Mouse (Mus musculus): ENCODE data around the gene Mfap4.

The Mfap4 gene

GRCm38 (mm10) chr11:61470880-61471279 lies 14.4 kb upstream of the Mfap4 start:
- Histone ChIP-seq H3K36me3 (ENCODE audit: control insufficient read depth, insufficient read depth, low read length, poor library complexity, severe bottlenecking) (no peaks in the 10 kb centered on the region), H3K27me3 (ENCODE audit: control insufficient read depth, insufficient read depth, low read length, poor library complexity, severe bottlenecking) (no peaks in the 10 kb centered on the region)
- DNase-seq (ENCODE audit: low read depth, low spot score) = no peak

DNA sequence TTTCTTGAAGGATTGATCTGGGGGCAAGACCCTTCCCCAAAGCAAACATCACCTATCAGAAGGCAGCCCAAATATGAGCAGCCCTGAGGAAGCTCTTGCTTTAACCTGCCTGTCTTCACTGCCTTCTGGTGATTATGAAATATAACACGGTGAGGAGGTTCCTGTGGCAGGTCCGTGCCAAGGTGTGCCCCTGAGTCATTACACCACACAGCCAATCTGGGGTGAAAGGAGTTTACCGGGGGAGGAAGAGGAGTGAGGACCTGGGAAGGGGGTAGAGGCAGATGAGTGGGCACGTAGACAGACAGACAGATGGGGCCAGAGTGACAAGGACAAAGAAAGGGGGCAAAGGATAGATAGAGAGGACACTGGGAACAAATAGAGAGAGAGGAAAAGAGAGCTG lies 11.6 kb upstream of the Mfap4 start:
- no peaks in the 10 kb centered on the region for H3K27me3 ChIP-seq (ENCODE audit: control insufficient read depth, insufficient read depth, low read length, poor library complexity, severe bottlenecking)
- no peak for DNase-seq (ENCODE audit: low read depth, low spot score)

GRCm38 (mm10) chr11:61476786-61477382 lies 8.3 kb upstream of the Mfap4 start:
- H3K27me3 ChIP-seq (ENCODE audit: control insufficient read depth, insufficient read depth, low read length, poor library complexity, severe bottlenecking) = no peaks in the 10 kb centered on the region
- no peak for DNase-seq (ENCODE audit: low read depth, low spot score)
- H3K36me3 ChIP-seq (ENCODE audit: control insufficient read depth, insufficient read depth, low read length, poor library complexity, severe bottlenecking) = no peaks in the 10 kb centered on the region

More for the DNA sequence above, 11.6 kb upstream of the Mfap4 start:
- H3K36me3 ChIP-seq (ENCODE audit: control insufficient read depth, insufficient read depth, low read length, poor library complexity, severe bottlenecking) = no peaks in the 10 kb centered on the region

- no peak for DNase-seq (ENCODE audit: low read depth, low spot score)
- H3K36me3 ChIP-seq (ENCODE audit: control insufficient read depth, insufficient read depth, low read length, poor library complexity, severe bottlenecking) = no peaks in the 10 kb centered on the region
- no peaks in the 10 kb centered on the region for H3K27me3 ChIP-seq (ENCODE audit: control insufficient read depth, insufficient read depth, low read length, poor library complexity, severe bottlenecking)
Measured at GRCm38 (mm10) chr11:61477566-61478508, 7.4 kb upstream of the Mfap4 start.

- H3K36me3 ChIP-seq (ENCODE audit: control insufficient read depth, insufficient read depth, low read length, poor library complexity, severe bottlenecking) = no peaks in the 10 kb centered on the region
- no peak for DNase-seq (ENCODE audit: low read depth, low spot score)
- H3K27me3 ChIP-seq (ENCODE audit: control insufficient read depth, insufficient read depth, low read length, poor library complexity, severe bottlenecking) = no peaks in the 10 kb centered on the region
Measured at GRCm38 (mm10) chr11:61478788-61479187, 6.4 kb upstream of the Mfap4 start.

- Histone ChIP-seq H3K27me3 (ENCODE audit: control insufficient read depth, insufficient read depth, low read length, poor library complexity, severe bottlenecking) (no peaks in the 10 kb centered on the region), H3K36me3 (ENCODE audit: control insufficient read depth, insufficient read depth, low read length, poor library complexity, severe bottlenecking) (no peaks in the 10 kb centered on the region)
- DNase-seq (ENCODE audit: low read depth, low spot score) = no peak
Measured at GRCm38 (mm10) chr11:61481239-61482090, 3.8 kb upstream of the Mfap4 start.

DNA sequence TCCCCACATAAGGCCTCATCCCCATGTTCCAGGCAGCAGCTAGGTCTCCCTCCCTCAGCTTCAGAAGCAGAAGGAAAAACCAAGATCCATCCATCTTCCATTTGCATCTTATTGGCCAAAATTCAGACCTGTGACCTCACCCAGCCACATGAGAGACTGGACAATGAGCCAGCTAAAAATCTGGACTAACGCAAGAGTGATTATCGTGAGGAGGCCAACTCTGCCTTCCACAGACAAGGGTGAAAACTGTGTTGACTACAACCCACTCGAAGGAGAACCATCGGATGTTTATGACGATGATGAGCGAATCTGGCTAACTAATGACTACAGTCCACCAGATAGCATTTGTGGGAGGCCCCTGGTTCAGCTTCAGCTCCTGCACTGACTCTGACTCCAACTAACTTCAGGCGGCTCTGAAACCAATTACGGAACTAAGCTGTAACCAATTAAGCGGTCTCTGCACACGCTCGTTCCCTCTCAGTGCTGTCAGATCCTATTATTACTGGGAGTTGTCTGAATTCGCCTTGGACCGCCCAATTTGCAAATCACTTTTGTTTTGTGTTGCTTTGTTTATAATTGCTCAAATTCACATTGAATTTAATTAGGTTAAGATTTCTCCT lies 1.9 kb upstream of the Mfap4 start:
- no peak for DNase-seq (ENCODE audit: low read depth, low spot score)
- Histone ChIP-seq H3K27me3 (ENCODE audit: control insufficient read depth, insufficient read depth, low read length, poor library complexity, severe bottlenecking) (no peaks in the 10 kb centered on the region), H3K36me3 (ENCODE audit: control insufficient read depth, insufficient read depth, low read length, poor library complexity, severe bottlenecking) (no peaks in the 10 kb centered on the region)

DNA sequence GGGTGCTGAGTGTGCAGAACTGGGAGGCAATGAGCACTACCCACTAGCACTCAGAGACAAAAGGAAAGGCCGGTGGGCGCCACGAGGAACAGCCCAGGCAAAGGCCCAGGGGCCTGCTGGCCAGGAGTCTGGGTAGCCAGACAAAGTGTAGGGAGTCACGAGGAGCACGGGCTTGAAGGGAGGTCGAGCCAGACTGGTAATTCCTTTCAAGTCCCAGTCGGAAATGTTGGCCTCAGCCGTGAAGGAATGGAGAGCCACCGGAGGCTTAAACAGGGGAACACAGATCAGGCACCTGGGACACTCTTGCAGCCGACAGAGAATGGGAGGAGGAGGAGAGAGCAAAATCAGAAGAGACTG lies 997 bp upstream of the Mfap4 start:
- DNase-seq (ENCODE audit: low read depth, low spot score) = no peak
- no peaks in the 10 kb centered on the region; the same call in none of the 2 replicates for H3K36me3 ChIP-seq (ENCODE audit: control insufficient read depth, insufficient read depth, low read length, poor library complexity, severe bottlenecking)
- H3K27me3 ChIP-seq (ENCODE audit: control insufficient read depth, insufficient read depth, low read length, poor library complexity, severe bottlenecking) = no peaks in the 10 kb centered on the region

- DNase-seq (ENCODE audit: low read depth, low spot score) = no peak
- Histone ChIP-seq H3K27me3 (ENCODE audit: control insufficient read depth, insufficient read depth, low read length, poor library complexity, severe bottlenecking) (no peaks in the 10 kb centered on the region), H3K36me3 (ENCODE audit: control insufficient read depth, insufficient read depth, low read length, poor library complexity, severe bottlenecking) (no peaks in the 10 kb centered on the region; the same call in none of the 2 replicates)
Measured at GRCm38 (mm10) chr11:61485541-61486457, 568 bp downstream of the Mfap4 start.

DNA sequence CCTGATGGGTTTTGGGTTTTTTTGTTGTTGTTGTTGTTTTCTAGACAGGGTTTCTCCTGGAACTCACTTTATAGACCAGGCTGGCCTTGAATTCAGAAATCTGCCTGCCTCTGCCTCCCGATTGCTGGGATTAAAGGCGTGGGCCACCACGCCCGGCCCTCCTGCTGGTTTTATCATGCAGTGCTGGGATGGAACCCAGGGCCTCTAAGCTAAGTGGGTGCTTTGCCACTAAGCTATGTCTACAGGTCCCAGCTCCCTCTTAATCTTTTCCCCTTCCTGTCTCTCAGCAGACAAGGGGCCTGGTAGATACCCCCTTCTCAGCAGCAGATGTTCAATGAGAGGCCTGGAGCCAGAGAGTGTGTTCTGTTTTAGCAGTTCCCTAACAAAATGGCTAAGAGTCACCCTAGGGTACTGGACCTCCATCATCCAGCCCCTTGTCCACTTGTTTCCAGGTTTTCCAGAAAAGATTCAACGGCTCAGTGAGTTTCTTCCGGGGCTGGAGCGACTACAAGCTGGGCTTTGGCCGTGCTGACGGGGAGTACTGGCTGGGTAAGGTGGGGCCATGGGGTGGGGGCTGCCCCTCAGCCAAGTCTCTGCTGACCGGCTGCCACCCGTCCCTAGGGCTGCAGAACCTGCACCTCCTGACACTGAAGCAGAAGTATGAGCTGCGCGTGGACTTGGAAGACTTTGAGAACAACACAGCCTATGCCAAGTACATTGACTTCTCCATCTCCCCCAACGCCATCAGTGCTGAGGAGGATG lies 1.4 kb downstream of the Mfap4 start:
- no peak for DNase-seq (ENCODE audit: low read depth, low spot score)
- no peaks in the 10 kb centered on the region for H3K27me3 ChIP-seq (ENCODE audit: control insufficient read depth, insufficient read depth, low read length, poor library complexity, severe bottlenecking)
- H3K36me3 ChIP-seq (ENCODE audit: control insufficient read depth, insufficient read depth, low read length, poor library complexity, severe bottlenecking) = no peaks in the 10 kb centered on the region; the same call in none of the 2 replicates

GRCm38 (mm10) chr11:61487401-61487800 lies 2.2 kb downstream of the Mfap4 start:
- H3K36me3 ChIP-seq (ENCODE audit: control insufficient read depth, insufficient read depth, low read length, poor library complexity, severe bottlenecking) = no peaks in the 10 kb centered on the region; the same call in none of the 2 replicates
- no peaks in the 10 kb centered on the region for H3K27me3 ChIP-seq (ENCODE audit: control insufficient read depth, insufficient read depth, low read length, poor library complexity, severe bottlenecking)

DNA sequence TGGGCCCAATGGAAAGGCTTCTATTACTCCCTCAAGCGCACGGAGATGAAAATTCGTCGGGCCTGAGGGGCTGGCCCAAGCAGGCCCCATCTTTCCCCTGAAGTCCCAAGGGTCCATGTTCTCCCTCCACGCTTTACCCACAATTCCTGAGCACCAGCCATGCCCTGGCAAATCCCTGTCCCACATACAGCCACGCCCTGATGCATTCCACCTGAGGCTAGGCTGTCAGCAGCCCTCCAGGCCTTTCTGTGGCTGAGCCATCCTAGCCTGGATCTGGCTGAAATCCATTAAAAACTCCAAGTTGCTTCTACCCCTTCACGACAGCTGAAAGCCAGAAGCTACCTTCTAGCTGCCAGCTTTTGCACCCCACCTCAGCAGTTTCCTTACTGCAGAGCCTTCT lies 2.7 kb downstream of the Mfap4 start:
- no peak for DNase-seq (ENCODE audit: low read depth, low spot score)
- Histone ChIP-seq H3K36me3 (ENCODE audit: control insufficient read depth, insufficient read depth, low read length, poor library complexity, severe bottlenecking) (no peaks in the 10 kb centered on the region; the same call in none of the 2 replicates), H3K27me3 (ENCODE audit: control insufficient read depth, insufficient read depth, low read length, poor library complexity, severe bottlenecking) (no peaks in the 10 kb centered on the region)

More at GRCm38 (mm10) chr11:61487401-61487800, 2.2 kb downstream of the Mfap4 start:
- DNase-seq (ENCODE audit: low read depth, low spot score) = no peak

GRCm38 (mm10) chr11:61489085-61489484 lies 3.9 kb downstream of the Mfap4 start:
- DNase-seq (ENCODE audit: low read depth, low spot score) = no peak
- Histone ChIP-seq H3K27me3 (ENCODE audit: control insufficient read depth, insufficient read depth, low read length, poor library complexity, severe bottlenecking) (no peaks in the 10 kb centered on the region), H3K36me3 (ENCODE audit: control insufficient read depth, insufficient read depth, low read length, poor library complexity, severe bottlenecking) (no peaks in the 10 kb centered on the region; the same call in none of the 2 replicates)
